Mouse (Mus musculus) liver, embryonic 16.5 days (tissue): ENCODE measurements around the gene Sim1. TPM values are rescaled to one million over a fixed set of nuclear protein-coding genes. Genes with fewer than 3 reads are reported as not detected.

ENCODE experiments used
- ATAC-seq: fragments of 200-750 bp; cut with Nextera tagmentation; 2 replicates; pipeline ENCODE4 v1.8.0; 2017; ENCODE audit warnings: low read depth, mild to moderate bottlenecking, moderate number of reproducible peaks, moderate library complexity
- H3K27ac ChIP-seq: fragments of 300-500 bp; sonication (generic); 2 replicates; pipeline ENCODE4 v1.5.1; 2014; ENCODE audit warnings: mild to moderate bottlenecking, low read length
- H3K27me3 ChIP-seq: fragments of 300-500 bp; sonication (generic); 2 replicates; pipeline ENCODE4 v1.6.1; 2014; ENCODE audit warnings: low read depth, low read length, mixed read lengths; ENCODE audit not compliant: control insufficient read depth, insufficient read depth
- H3K36me3 ChIP-seq: fragments of 300-500 bp; sonication (generic); 2 replicates; pipeline ENCODE4 v1.6.1; 2014; ENCODE audit warnings: mild to moderate bottlenecking; ENCODE audit not compliant: control insufficient read depth, insufficient read depth
- H3K4me1 ChIP-seq: fragments of 300-500 bp; sonication (generic); 2 replicates; pipeline ENCODE4 v1.6.1; 2014; ENCODE audit warnings: low read depth, low read length, mixed read lengths; ENCODE audit not compliant: control insufficient read depth
- H3K4me2 ChIP-seq: fragments of 300-500 bp; sonication (generic); 2 replicates; pipeline ENCODE4 v1.6.1; 2014; ENCODE audit warnings: low read depth, low read length, mixed read lengths
- H3K4me3 ChIP-seq: fragments of 300-500 bp; sonication (generic); 2 replicates; pipeline ENCODE4 v1.5.1; 2014; ENCODE audit warnings: low read depth, mild to moderate bottlenecking, low read length
- H3K9ac ChIP-seq: fragments of 300-500 bp; sonication (generic); 2 replicates; pipeline ENCODE4 v1.6.1; 2014; ENCODE audit warnings: low read depth, low read length
- H3K9me3 ChIP-seq: fragments of 300-500 bp; sonication (generic); replicated peaks from 2 replicates; pipeline ENCODE4 v1.6.1; 2016; ENCODE audit warnings: low read length; ENCODE audit not compliant: control insufficient read depth
- WGBS: fragments of 180-500 bp; shearing (Covaris S2); extraction: QIAGEN DNeasy Blood & Tissue Kit; methylation state at CpG from one replicate; pipeline ENCODE4 v1.1.7; 2014; ENCODE audit not compliant: insufficient replicate concordance; 5-methylcytosine and 5-hydroxymethylcytosine counted together
- polyA plus RNA-seq: library from polyadenylated mRNA; unstranded; fragments of >200 nt; fragmentation: Nextera tagmentation; extraction: Ambion mirVana; gene quantifications from 2 replicates; pipeline ENCODE4 v1.2.1, GENCODE M21; 2015

The Sim1 gene
- polyA plus RNA-seq, 1 experiment from 2014 or later = not detected

GRCm38 (mm10) chr10:50899846-50900745 is 5.5 kb downstream of the Sim1 start:
- peaks cover 85% of the 10 kb centered on the region for H3K27me3 ChIP-seq
- no peak overlapping the region for H3K4me3 ChIP-seq
- H3K4me1 ChIP-seq = no peaks in the 10 kb centered on the region
- ATAC-seq = no peak
- 2% methylated on average over 21 of the region's 21 CpGs for WGBS
- H3K27ac ChIP-seq = no peak overlapping the region
- no peak overlapping the region for H3K9ac ChIP-seq
- no peaks in the 10 kb centered on the region for H3K9me3 ChIP-seq
- no peak overlapping the region for H3K4me2 ChIP-seq
- no peaks in the 10 kb centered on the region for H3K36me3 ChIP-seq

DNA sequence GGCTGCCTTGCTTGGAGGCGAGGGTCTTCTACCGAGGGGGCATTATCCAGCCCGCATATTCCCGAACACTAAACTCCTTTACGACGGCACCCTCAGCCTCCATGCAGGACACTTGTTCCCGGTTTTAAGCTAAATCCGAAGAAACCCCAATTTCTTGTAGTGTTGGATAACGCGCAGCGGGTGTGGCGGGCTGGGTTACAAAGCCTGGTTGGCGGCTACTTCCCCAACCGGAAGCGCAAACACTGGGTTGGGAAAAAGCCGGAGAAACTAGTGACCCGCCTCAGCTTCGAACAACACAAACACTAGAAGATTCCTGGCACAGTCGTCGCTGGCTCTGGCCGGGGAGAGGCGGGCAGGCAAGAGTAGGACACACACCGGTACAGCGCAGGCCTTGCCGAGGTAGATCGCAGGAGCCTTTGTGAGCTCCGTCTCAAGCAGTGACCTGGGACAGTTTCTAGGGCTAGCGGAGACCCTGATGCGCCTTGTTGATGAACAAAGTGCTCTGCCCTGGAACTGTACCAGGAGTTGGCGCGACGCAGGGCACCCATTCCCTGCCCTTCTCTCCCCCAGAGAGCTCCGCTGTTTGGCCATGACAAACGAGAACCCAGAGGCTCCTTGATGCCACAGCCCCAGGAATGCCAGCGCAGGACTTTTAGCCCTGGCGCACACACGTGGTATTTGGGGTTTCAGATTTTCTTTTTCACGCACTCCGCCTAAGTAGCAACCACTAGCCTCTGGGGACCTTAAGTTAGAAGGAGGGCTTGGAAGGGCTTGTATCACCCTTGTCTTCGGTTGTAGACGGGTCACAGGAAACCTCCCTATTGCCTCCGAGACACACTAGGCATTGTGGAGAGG is 6.4 kb downstream of the Sim1 start:
- H3K36me3 ChIP-seq = no peaks in the 10 kb centered on the region
- H3K4me1 ChIP-seq = no peaks in the 10 kb centered on the region
- peaks cover 85% of the 10 kb centered on the region for H3K27me3 ChIP-seq
- H3K4me3 ChIP-seq = no peak overlapping the region
- H3K9ac ChIP-seq = no peak overlapping the region
- no peaks in the 10 kb centered on the region for H3K9me3 ChIP-seq
- no peak overlapping the region for H3K27ac ChIP-seq
- H3K4me2 ChIP-seq = no peak overlapping the region
- no peak for ATAC-seq
- 1% methylated on average over 42 of the region's 42 CpGs for WGBS

- H3K27ac ChIP-seq = no peak overlapping the region
- H3K36me3 ChIP-seq = no peaks in the 10 kb centered on the region
- no peak overlapping the region for H3K9ac ChIP-seq
- WGBS = 2% methylated on average over 19 of the region's 19 CpGs
- no peak overlapping the region for H3K4me2 ChIP-seq
- no peak overlapping the region for H3K4me3 ChIP-seq
- ATAC-seq = no peak
- peaks cover 84% of the 10 kb centered on the region for H3K27me3 ChIP-seq
- no peaks in the 10 kb centered on the region for H3K4me1 ChIP-seq
- H3K9me3 ChIP-seq = no peaks in the 10 kb centered on the region
These were observed 7.3 kb downstream of the Sim1 start for GRCm38 (mm10) chr10:50901601-50902475.

DNA sequence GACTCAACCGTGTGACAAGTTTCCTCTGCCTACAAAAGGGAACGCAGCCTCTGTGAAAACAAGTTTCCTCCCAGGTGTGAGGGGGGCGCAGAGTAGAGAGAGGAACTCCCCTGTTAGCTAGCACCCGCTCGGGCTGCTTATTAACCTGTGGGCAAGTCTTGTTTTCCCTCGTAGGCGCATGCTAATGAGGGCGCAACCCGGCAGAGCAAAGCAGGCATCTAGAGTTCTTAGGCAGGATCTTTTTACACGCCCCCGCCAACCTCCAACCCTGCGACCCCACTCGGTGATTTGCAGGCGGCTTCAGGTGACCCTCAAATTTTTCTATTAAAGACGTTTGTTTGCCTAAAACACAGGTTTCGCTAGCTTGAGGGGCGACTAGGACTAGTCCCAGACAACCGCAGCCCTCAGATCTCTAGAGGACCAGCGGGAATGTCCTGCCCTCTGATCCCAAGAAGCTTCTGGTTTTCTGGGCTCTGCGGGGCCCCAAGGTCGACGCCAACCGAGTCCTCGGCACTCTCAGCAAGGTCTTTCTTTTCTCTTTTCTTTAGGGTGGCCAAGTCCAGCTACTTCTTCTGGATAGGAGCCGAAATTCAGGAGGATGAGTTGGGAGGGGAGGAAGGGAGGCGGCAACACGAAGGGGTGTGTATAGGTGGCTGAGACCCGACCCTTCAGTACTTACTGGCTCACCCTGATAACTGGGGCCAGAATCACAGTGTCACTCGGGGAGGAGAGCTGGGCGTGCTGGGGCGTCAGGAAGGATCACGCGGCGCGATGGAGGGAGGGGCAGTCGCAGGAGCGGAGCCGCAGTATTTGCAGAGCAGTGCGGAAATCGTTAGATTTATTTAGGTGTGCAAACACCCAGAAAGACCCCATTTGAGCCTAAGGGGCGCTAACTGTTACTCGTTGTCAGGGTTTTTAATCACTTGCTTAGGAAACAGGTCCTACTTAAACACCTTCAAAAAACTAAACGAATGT is 8.5 kb downstream of the Sim1 start:
- Histone ChIP-seq H3K27me3 (peaks cover 88% of the 10 kb centered on the region), H3K9ac (no peak overlapping the region), H3K4me1 (no peaks in the 10 kb centered on the region), H3K27ac (no peak overlapping the region), H3K9me3 (no peaks in the 10 kb centered on the region), H3K4me2 (no peak overlapping the region), H3K4me3 (no peak overlapping the region), H3K36me3 (no peaks in the 10 kb centered on the region)
- WGBS = 1% methylated on average over 43 of the region's 43 CpGs
- ATAC-seq = no peak

DNA sequence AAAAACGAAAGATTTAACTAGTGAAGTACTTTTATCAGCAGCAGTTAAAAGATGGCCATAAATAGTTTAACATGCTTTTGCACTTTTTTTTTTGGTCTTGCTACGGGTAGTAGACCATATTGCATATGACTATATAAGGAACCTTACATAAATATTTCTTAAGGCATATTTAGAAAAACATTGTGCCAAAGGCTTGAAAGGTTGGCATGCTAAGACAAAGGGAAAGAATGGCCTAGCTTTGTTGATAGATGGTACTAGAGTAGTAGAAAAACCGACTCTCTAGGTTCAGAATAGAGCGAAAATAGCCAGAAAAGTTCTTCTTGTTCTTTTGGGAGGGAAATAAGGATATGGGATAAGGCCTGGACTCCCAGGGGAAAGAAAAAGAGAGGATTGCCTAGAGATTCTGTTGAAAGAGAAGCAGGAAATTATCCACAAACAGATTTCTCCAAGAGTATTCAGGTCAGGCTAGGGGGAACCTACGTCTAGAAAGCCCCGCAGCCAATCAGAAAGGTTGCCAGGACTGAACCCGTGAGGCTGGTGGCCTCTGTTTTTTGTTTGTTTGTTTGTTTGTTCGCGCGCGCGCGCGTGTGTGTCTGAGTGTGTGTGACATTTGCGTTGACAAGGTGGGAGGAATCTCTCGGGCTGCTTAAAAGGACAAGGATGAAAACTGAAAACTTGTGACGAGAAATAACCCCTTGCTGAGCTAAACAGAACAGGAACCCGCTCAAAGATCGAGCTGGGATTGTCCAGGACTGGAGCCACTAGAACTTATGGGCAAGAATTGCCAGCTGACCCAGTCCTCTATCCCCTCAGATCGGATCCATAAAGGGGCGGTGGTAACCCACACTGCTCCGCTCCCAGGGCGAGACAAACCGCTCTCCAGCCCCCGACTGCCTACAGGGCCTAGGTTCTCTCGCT is 9.6 kb downstream of the Sim1 start:
- Histone ChIP-seq H3K4me1 (no peaks in the 10 kb centered on the region), H3K4me2 (no peak overlapping the region), H3K36me3 (no peaks in the 10 kb centered on the region), H3K27ac (no peak overlapping the region), H3K4me3 (no peak overlapping the region), H3K9ac (no peak overlapping the region), H3K27me3 (peaks cover 89% of the 10 kb centered on the region), H3K9me3 (no peaks in the 10 kb centered on the region)
- 4% methylated on average over 26 of the region's 26 CpGs for WGBS
- ATAC-seq = no peak

DNA sequence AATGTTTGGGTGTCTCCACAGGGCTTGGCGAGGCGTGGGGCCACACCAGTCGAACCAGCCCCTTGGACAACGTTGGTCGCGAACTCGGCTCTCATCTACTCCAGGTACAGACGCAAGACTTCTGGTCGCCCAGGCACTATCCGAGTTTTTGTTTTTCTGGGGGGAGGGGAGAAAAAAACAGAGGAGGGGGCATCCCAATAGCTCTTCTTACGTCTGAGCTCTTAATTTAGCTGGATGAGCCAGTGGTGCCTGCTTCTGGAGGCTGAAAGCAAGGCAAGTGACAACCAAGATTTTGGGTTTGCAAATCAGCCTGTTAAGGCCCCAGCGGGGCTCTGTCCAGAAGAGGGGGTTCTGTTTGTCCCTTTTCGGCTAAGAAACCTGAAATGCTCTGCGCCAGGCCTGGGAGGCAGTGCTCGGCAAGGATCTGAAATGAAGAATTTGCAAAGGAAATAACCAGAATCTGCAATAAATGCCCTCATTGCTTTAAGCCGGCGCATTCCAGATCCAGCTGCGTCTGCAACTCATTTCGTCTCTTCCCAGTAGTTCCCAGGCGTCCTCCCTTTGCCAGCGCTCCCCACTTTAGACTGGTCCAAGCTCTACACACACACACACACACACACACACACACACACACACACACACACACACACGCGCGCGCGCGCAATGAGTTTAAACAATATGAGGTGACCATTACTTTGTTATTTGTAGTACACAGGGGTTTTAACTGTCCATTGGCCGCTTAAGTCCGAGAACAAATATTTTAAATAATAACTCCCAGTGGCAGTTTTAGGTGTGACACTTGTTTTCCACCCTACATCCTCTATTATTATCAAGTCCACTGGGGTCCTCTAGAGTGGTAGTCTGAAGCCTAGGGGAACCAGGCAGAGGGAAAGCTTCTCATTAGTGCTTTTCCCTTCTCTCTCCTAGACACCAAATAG is 10.5 kb downstream of the Sim1 start:
- H3K4me3 ChIP-seq = no peak overlapping the region
- H3K4me1 ChIP-seq = no peaks in the 10 kb centered on the region
- no peaks in the 10 kb centered on the region for H3K36me3 ChIP-seq
- no peak overlapping the region for H3K4me2 ChIP-seq
- peaks cover 94% of the 10 kb centered on the region for H3K27me3 ChIP-seq
- H3K9ac ChIP-seq = no peak overlapping the region
- 9% methylated on average over 29 of the region's 29 CpGs for WGBS
- H3K27ac ChIP-seq = no peak overlapping the region
- no peaks in the 10 kb centered on the region for H3K9me3 ChIP-seq
- no peak for ATAC-seq

- Histone ChIP-seq H3K9ac (no peak overlapping the region), H3K4me1 (no peaks in the 10 kb centered on the region), H3K36me3 (no peaks in the 10 kb centered on the region), H3K27me3 (peaks cover 62% of the 10 kb centered on the region), H3K4me3 (peak overlapping the region; percentile 6; the same call in 1 of the 2 replicates), H3K4me2 (no peak overlapping the region), H3K9me3 (no peaks in the 10 kb centered on the region), H3K27ac (no peak overlapping the region)
- ATAC-seq = no peak
- 4% methylated on average over 16 of the region's 16 CpGs for WGBS
These were observed 15.8 kb downstream of the Sim1 start for GRCm38 (mm10) chr10:50910400-50910799.
